Mouse (Mus musculus) yolk sac, embryonic 10.5 days (tissue): ENCODE data around the gene Rpl36a-ps1.
"Not testable (repeated sequence)": the region's sequence is repeated elsewhere in the genome, so short reads cannot be mapped to it uniquely, and the experiment has no call there.

Source experiments
- DNase-seq: peaks from one replicate; pipeline ENCODE4 v3.0.0-alpha.2; 2017; ENCODE audit warnings: low spot score

Rpl36a-ps1 gene

DNA sequence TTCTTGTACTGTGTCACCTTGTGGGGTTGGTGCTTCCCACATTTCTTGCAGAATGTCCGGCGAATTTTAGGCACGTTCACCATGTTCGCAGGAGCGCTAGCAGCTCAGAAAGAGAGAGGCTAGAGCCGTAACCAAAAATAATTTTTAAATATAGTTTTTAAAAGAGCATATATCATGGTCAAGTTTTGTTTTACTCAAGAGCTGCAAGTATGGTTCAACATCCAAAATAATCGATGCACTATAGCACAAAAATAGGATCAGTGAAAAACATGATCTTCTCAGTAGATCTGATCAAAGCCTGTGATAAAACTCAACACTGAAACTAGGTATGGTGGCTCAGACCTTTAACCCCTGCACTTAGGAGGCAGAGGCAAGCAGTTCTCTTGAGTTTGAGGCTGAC lies at the start of gene Rpl36a-ps1:
Rpl36a-ps1 (minus strand) TSS at position 101 of the 400 bp plus-strand sequence.
- no peak for DNase-seq

DNA sequence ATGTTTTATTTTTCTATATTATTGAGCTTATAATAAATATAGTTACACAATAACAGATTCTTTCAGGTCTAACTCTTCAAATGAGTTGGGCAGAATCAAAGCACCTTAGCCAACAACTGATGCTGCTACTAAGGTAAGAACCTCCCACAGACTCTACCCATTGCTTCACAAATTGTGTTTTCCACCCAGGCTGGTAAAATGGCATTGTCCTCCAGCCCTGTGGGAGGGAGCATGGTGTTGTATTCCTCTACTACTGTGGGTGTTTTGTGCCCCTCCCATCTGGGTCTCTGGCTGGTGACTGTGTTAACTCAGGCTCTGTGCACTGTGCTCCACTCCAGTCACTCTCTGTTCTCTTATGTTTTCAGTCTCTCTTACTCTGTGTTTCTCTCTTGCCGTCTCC lies 49.4 kb upstream of the Rpl36a-ps1 start:
- no peak for DNase-seq

GRCm38 (mm10) chr14:99041416-99041815 lies 47.3 kb upstream of the Rpl36a-ps1 start:
- DNase-seq: no peak

- not testable (repeated sequence) for DNase-seq
These were observed 45.2 kb upstream of the Rpl36a-ps1 start for GRCm38 (mm10) chr14:99039308-99039707.

DNA sequence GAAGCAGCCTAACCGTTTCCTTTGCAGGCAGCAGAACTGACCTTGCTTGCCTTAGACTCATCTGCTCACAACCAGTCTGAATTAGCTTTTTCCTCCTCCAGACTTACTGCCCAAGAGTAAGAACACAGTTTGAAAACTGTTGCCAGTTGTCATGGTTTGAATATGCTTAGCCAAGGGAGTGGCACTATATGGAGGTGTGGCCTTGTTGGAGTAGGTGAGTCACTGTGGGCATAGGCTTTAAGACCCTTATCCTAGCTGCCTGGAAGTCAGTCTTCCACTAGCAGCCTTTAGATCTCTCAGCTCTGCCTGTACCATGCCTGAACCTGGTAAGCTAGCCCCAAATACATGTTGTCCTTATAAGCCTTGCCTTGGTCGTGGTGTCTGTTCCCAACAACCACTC lies 43.6 kb upstream of the Rpl36a-ps1 start:
- no peak for DNase-seq

DNA sequence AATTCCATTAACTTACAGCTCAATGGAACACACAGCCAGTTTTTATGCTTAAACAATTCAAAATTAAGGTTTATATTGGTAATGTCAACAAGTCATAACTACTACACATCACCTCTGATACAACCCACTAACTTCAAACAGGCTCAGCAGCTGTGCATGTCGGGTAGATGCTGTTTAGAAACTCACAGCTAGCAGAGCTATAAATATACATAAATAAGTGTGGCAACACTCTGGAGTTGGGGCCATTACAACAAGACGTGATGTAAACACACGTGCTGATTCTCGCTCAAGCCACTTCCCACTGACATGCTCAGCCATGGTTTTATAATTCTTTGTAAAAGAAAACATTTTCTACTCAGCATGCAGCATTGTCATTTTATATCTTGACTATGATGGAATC lies 41.9 kb upstream of the Rpl36a-ps1 start:
- no peak for DNase-seq

- DNase-seq: not testable (repeated sequence)
These were observed 40.7 kb upstream of the Rpl36a-ps1 start for GRCm38 (mm10) chr14:99034851-99035250.

GRCm38 (mm10) chr14:99032596-99032995 lies 38.5 kb upstream of the Rpl36a-ps1 start:
- no peak for DNase-seq

DNA sequence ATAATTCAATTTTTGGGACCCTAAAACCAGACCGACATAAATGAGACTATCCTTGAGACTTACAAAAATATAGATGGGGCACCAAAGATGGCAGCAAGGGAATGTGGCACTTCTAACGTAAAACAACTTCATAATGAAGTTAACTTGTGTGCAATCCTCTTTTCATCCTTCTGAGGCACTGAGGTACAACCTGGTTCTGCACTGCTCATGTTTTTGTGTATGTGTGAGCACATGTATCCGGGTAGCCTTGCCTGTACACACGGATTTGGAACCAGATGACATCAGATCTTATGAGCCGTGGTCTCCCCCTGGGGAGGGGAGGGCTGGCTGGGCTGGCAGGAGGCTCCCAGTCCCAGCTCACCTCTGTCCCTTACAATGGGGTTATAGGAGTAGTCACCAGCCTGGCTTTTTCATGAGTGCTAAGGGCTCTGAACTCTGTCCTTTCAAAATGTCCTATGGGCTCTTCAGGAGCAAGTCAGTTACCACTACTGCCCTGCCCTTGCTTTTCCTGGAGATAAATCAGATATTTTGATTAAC lies 37.3 kb upstream of the Rpl36a-ps1 start:
- DNase-seq: no peak

- no peak for DNase-seq
These were observed 35.9 kb upstream of the Rpl36a-ps1 start for GRCm38 (mm10) chr14:99029987-99030386.

DNA sequence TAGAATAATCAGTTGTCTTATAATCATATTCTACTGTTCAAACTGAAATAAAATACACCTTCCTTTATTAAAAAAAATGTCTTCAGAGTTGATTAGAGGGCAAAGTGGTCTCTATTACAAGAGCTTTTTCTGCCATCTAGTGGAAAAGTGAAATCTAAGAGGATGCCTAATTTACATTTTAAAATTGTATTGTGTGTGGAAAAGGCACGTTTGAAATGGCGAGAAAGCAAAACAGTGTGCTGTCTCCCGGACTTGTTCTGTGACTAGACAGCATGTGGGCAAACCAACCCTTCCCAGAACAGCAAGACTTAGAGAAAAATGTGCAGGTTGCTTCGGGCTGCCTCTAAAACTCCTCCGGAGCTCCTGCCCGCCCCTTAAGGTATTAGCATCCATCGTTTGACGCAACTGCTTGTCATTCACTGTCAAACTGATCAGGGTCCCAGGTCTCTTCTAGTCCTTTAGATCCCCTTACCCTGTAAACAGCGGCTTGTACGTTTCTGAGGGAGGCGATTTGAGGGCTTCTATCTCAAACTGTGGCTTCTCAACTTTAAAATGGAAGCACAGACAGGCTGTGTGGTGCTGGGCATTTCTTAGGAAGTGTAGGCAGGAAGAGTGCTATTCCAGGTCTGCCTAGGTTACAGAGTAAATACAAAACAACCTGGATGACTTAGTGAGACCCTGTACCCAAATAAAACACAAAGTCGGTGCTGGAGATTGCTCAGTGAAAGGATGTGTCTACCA lies 28.4 kb upstream of the Rpl36a-ps1 start:
- DNase-seq: no peak

GRCm38 (mm10) chr14:99019136-99019808 lies 25.2 kb upstream of the Rpl36a-ps1 start:
- no peak for DNase-seq

GRCm38 (mm10) chr14:99018691-99019090 lies 24.6 kb upstream of the Rpl36a-ps1 start:
- no peak for DNase-seq

- DNase-seq: no peak
These were observed 16.8 kb upstream of the Rpl36a-ps1 start for GRCm38 (mm10) chr14:99010920-99011313.

DNA sequence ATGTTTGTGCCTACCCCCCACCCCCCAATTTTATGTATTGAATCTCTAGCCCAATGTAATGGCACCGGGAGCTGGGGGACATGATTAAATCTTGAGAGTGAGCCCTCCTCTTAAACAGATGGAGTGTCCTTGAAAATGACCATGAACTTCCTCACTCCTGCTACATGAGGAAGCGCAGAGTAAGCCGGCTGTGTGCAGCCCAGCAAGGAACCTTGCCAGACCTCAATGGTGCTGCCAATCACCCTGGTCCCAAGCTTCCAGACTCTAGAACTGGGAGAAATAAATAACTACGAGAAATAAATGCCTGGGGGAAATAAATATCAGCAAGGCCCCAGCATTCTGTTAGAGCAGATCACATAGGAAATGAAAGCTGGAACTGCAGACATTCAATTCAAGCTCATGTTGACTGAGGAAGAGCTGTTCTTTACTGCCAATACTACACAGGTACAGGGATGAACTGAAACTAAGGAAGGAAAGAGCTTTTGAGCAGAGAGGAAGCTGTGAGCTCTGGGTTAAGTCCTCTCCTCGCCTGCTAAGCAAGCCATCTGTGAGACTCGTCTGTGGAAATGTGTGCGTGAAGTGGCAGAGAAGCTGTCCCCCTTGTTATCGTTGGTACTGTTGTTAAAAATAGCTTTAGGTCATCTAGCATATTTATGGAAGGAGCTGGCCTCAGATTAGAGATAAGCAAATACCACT lies 16.3 kb upstream of the Rpl36a-ps1 start:
- DNase-seq: no peak

- DNase-seq: no peak
These were observed 1.6 kb downstream of the Rpl36a-ps1 start for GRCm38 (mm10) chr14:98992482-98992881.

- DNase-seq: no peak
These were observed 3.5 kb downstream of the Rpl36a-ps1 start for GRCm38 (mm10) chr14:98990636-98991035.

DNA sequence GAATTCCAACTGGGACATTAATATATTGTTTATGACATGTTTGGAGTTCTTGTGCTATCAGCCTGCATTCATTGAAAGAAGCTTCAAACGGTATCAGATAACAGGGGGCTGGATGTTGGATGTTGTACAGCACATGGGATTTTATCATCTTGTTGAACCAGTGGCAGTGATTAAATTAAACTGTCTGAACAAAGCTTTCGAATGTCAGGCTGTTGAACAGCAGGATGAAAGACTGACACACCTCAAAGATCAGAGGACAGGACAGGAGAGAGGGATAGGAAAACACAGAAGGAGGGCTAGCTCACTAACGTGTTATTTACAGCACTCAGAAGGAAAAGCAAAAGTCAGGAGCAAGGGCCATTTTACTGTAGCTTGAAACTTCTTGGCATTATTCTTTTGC lies 4.3 kb downstream of the Rpl36a-ps1 start:
- no peak for DNase-seq

DNA sequence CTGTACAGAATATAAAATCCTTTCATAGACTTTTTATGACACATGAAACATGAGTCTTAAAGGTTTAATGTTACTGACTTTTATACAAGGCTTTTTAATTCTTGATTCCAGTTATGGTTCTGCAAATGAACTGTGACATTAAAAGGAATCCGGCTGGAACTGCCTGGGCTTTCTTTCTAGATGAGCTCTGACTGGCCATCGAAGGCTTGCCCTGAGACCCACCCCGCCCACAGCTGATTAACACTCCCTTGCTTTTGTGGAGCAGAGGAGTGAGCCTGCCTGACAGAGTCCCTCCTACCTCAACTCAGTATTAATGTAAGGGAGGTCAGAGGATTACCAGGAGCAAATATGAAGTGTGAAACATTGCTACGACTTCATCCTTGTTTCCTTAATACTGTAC lies 22.2 kb downstream of the Rpl36a-ps1 start:
- DNase-seq: no peak

- DNase-seq: no peak
These were observed 35.0 kb downstream of the Rpl36a-ps1 start for GRCm38 (mm10) chr14:98958978-98959658.

DNA sequence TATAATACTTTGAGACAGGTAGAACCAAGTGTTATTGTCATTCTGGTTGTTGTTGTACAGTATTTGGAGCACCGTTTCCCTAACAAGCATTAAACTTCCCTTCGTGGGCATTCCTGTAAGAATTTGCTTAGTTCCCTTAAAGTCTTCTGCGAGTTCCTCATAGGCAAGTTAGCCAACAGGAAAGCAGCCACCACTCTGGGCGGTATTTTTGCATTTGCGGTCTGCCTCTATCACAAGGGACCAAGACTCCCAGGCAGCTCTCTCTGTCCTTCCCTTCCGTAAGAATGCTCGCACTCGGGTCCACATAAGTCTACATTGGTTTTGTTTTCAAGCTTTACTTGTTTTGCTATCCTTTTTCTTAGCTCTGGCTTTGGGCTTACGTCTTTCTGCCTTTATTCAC lies 37.3 kb downstream of the Rpl36a-ps1 start:
- no peak for DNase-seq

- DNase-seq: no peak
These were observed 41.7 kb downstream of the Rpl36a-ps1 start for GRCm38 (mm10) chr14:98952441-98952840.
